Mouse (Mus musculus) heart, embryonic 15.5 days (tissue): ENCODE results near the gene Ak5. TPM values are rescaled to one million over a fixed set of nuclear protein-coding genes. Genes with fewer than 3 reads are reported as not detected.

Experiments used
- polyA plus RNA-seq: library from polyadenylated mRNA; unstranded; fragments of >200 nt; fragmentation: Nextera tagmentation; extraction: Ambion mirVana; gene quantifications from 2 replicates; pipeline ENCODE4 v1.2.1, GENCODE M21; 2015

Ak5 gene
- polyA plus RNA-seq, 1 experiment from 2014 or later: 0.78 TPM

Other genes starting within 250 kb of the Ak5 start
- 32.5 and 36.9 TPM in 2 replicates for gene Pigk, start 45.7 kb upstream of the Ak5 start, polyA plus RNA-seq